Mouse (Mus musculus) liver (tissue): Measurements from ENCODE around the gene Zbtb20.

Experiments used
- DNase-seq: peaks from one replicate; pipeline ENCODE4 v3.0.0-alpha.2; 2020; ENCODE audit warnings: mixed read lengths

The Zbtb20 gene

DNA sequence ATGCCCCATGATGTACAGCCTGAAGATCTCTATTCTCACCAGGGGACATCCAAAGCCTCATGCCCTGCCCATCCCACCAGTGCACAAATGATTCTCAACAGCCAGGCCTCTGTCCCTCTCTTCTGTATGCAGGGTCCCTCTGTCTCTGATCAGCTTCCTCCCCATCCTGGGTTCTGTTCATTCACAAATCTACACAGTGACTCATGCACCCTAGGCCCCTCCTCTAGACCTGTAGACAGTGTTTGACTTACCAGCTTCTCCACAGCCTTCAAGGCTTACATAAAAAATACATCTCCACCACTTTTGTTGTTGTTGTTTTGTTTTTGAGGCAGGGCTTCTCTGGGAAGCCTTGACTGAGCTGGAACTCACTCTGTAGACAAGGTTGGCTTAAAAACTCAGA, 789.2 kb downstream of the Zbtb20 start:
- no peak for DNase-seq

DNA sequence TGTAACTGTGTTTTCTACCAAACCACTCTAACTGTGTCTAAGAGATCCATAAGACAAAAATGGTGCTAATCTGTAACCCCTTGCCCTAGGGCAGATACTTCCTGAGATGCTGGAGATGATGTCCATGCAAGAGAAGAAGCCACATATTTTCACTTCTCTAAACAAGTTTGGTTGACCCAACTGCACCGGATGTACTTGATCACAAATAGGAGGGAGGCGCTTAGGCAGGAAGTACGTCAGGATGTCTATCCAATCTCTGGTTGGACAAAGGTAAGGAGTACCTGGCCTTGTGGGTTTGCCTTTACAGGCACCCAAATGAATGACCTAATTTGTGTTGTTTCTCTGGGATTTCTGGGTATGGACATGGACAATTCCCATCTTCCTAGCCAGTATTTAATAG, 792.6 kb downstream of the Zbtb20 start:
- no peak for DNase-seq

DNA sequence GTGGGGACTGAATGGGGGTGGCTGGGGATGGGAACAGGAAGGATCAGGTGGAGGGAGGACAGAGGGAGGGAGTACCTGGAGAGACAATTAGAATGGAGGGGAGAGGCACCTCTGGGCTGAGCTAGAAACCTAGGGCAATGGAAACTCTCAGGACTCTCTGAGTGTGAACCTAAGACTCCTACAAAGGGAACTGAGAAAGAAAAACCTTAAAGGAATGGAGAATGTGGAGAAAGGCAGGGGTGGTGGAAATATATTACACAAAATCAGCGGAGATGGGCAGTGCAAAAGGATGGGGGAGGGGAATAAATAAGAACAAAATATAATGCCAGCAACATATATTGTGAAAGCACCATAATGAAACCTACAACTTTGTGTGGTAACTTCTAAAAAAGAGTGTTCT, 796.3 kb downstream of the Zbtb20 start:
- no peak for DNase-seq

DNA sequence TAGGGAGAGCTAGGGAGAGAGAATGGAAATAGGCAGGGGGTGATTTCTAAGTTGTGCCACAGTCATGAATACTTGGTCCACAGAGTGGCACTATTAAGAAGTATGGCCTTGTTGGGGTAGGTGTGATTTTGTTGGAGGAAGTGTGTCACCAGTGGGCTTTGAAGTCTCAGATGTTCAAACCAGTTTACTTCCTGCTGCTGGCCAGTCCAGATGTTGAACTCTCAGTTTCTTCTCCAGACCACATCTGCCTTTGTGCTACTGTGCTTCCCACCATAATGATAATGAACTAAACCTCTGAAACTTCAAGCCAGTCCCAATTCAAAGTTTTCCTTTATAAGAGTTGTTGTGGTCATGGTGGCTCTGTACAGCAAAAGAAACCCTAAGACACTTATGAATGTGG, 797.0 kb downstream of the Zbtb20 start:
- no peak for DNase-seq

DNA sequence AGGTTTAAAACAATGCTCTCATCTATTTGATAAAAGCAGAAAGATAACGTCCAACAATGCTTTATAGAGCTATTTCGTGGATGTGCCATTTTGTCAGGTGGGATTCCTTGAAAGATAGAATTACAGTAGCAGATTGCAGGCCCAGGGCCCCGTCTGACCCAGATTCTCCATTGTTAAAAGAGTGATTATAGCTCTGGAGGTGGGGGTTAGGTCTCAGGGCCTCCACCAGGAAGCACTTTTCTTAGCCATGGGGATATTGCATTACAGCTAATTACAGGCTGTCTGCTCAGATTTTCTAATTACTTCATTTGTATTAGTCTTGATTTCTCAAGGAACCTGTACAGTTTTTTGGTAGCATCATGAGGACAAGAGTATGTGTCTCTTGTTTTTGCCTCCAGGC, 798.7 kb downstream of the Zbtb20 start:
- DNase-seq, result no peak

DNA sequence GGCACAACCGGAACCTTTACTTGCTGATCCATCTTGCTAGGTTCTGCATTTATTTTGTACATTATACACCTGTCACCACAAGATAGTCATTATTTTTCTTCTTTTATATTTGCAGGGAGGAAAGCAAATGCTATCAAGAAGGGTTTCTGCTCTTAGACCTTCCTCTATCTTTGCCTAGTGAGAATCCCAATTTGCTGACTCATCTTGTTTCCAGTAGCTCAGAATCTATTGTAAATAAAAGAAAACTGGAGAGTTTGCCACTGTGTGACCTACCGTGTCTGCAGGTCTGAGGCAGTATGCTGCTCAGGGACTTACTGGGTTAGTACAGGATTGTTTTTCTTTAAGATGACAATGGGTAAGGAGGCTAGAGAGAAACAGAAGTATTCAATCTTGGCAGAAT, 812.3 kb downstream of the Zbtb20 start:
- DNase-seq, result no peak

DNA sequence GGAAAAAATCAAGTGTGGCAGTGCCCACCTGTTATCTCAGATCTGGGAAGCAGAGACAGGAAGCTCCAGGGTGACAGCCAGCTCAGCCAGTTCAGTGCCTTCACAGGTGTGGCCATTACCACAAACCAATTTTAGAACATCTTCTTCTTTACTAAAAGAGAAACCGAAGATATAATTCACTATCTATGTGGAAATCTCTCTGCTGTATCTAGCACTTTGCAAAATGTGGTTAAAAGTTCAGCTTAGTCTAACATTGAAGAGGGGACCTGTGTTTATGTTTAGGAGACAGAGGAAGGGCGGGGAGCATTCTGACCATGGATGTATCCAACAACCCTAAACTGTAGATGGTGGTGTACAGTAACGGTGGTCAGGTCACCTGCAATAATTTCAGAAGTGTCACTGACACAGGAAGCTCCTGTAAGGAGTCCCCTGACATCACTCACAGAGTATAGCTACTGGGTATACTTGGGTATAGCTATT, 814.6 kb downstream of the Zbtb20 start:
- DNase-seq, result no peak

DNA sequence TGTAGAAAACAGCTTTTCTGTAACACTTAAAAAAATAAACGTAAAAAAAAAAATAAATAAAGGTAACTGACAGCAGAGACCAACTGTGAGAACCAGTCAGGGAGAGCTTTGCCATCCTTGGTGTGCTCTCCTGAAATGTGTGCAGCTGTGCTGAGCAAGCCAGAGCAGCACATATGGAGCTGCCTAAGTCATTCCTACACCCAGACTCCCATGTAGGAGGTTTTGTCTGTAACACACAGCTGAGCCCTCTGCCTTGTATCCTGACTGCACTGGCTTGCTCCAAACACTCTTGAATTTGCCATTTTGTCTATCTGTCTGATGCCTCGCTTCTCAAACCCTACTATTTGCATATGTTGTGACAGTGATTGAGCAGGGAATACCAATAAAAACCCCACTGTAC, 815.2 kb downstream of the Zbtb20 start:
- no peak for DNase-seq

DNA sequence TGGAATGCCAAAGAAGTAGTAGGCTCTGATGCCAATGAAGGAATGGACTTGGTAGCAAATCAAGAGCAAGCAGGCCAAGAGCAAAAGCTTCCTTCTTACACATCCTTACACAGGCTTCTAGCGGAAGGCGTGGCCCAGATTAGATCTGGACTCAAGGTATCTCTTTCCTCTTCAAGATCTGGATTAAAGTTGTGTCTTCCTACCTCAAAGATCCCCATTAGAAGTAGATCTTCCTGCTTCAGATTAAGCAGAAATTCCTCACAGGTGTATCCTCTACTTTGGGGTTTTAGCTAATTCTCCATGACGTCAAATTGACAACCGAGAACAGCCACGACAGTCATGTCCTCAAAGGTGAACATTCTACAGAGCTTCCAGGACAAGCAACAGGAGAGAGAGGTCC, 816.1 kb downstream of the Zbtb20 start:
- DNase-seq, result no peak
